Mouse (Mus musculus) neural tube, embryonic 10.5 days (tissue): ENCODE data around the gene Gm11627.
A peak's percentile ranks its signal among the peaks of the same experiment; 100 is the strongest.
"Not testable (repeated sequence)": the region's sequence is repeated elsewhere in the genome, so short reads cannot be mapped to it uniquely, and the experiment has no call there.

Experiments
- DNase-seq: peaks from one replicate; pipeline ENCODE4 v3.0.0-alpha.2; 2017; ENCODE audit warnings: low spot score; ENCODE audit errors: extremely low spot score

The Gm11627 gene

GRCm38 (mm10) chr11:102565741-102566140 lies 13.5 kb downstream of the Gm11627 start:
- no peak for DNase-seq

GRCm38 (mm10) chr11:102564952-102565671 lies 14.1 kb downstream of the Gm11627 start:
- DNase-seq = not testable (repeated sequence)

GRCm38 (mm10) chr11:102558704-102559103 lies 20.6 kb downstream of the Gm11627 start:
- DNase-seq = no peak

GRCm38 (mm10) chr11:102557386-102557785 lies 21.9 kb downstream of the Gm11627 start:
- no peak for DNase-seq

GRCm38 (mm10) chr11:102556716-102557074 lies 22.6 kb downstream of the Gm11627 start:
- no peak for DNase-seq

GRCm38 (mm10) chr11:102556031-102556715 lies 23.1 kb downstream of the Gm11627 start, which contains the start of gene Gpatch8:
Gpatch8 (minus strand) TSS chr11:102556392.
- DNase-seq = peak; percentile 97

- no peak for DNase-seq
These were observed 23.7 kb downstream of the Gm11627 start for GRCm38 (mm10) chr11:102555400-102556030.

GRCm38 (mm10) chr11:102552051-102552450 lies 27.2 kb downstream of the Gm11627 start:
- no peak for DNase-seq

- no peak for DNase-seq
These were observed 28.1 kb downstream of the Gm11627 start for GRCm38 (mm10) chr11:102551176-102551575.

- no peak for DNase-seq
These were observed 37.8 kb downstream of the Gm11627 start for GRCm38 (mm10) chr11:102541471-102541870.

GRCm38 (mm10) chr11:102540286-102540685 lies 39.0 kb downstream of the Gm11627 start:
- not testable (repeated sequence) for DNase-seq

GRCm38 (mm10) chr11:102539690-102540089 lies 39.6 kb downstream of the Gm11627 start:
- DNase-seq = no peak

- DNase-seq = no peak
These were observed 43.1 kb downstream of the Gm11627 start for GRCm38 (mm10) chr11:102536210-102536609.

GRCm38 (mm10) chr11:102534078-102534477 lies 45.2 kb downstream of the Gm11627 start:
- DNase-seq = no peak

GRCm38 (mm10) chr11:102531425-102531824 lies 47.8 kb downstream of the Gm11627 start:
- DNase-seq = no peak
